Mouse (Mus musculus): ENCODE measurements around the gene Moxd2. TPM values are rescaled to one million over a fixed set of nuclear protein-coding genes. Genes with fewer than 3 reads are reported as not detected.

Gene Moxd2
- polyA plus RNA-seq, 1 experiment from 2014 or later = not detected

Other genes starting within 250 kb of the Moxd2 start
- not detected in 2 replicates for gene Prss58, start 12.9 kb upstream of the Moxd2 start, polyA plus RNA-seq (2014; fragmentation: Nextera tagmentation; extraction: Ambion mirVana)
- not detected in 2 replicates for gene 1700074P13Rik, start 53.1 kb upstream of the Moxd2 start, polyA plus RNA-seq (2014; fragmentation: Nextera tagmentation; extraction: Ambion mirVana)
- gene Gm4744, start 64.4 kb upstream of the Moxd2 start, polyA plus RNA-seq (2014; fragmentation: Nextera tagmentation; extraction: Ambion mirVana) = not detected in 2 replicates
- not detected in 2 replicates for gene 1810009J06Rik, start 77.3 kb upstream of the Moxd2 start, polyA plus RNA-seq (2014; fragmentation: Nextera tagmentation; extraction: Ambion mirVana)
- gene Gm2663, start 112.0 kb upstream of the Moxd2 start, polyA plus RNA-seq (2014; fragmentation: Nextera tagmentation; extraction: Ambion mirVana) = not detected in 2 replicates
- gene 2210010C04Rik, start 148.0 kb upstream of the Moxd2 start, polyA plus RNA-seq (2014; fragmentation: Nextera tagmentation; extraction: Ambion mirVana) = not detected in 2 replicates